Mouse (Mus musculus) fat pad, adult 2 months (tissue): ENCODE measurements at regions not wholly inside any gene's neighbourhood (a gene's known extent, or its start where the extent isn't known, plus 50 kb on each side); places are given as distances from the start of the nearest gene placed in this dataset.

Experiments
- DNase-seq: peaks from one replicate; pipeline ENCODE4 v3.0.0-alpha.2; 2011; ENCODE audit warnings: low read depth, low spot score; ENCODE audit errors: extremely low read depth

DNA sequence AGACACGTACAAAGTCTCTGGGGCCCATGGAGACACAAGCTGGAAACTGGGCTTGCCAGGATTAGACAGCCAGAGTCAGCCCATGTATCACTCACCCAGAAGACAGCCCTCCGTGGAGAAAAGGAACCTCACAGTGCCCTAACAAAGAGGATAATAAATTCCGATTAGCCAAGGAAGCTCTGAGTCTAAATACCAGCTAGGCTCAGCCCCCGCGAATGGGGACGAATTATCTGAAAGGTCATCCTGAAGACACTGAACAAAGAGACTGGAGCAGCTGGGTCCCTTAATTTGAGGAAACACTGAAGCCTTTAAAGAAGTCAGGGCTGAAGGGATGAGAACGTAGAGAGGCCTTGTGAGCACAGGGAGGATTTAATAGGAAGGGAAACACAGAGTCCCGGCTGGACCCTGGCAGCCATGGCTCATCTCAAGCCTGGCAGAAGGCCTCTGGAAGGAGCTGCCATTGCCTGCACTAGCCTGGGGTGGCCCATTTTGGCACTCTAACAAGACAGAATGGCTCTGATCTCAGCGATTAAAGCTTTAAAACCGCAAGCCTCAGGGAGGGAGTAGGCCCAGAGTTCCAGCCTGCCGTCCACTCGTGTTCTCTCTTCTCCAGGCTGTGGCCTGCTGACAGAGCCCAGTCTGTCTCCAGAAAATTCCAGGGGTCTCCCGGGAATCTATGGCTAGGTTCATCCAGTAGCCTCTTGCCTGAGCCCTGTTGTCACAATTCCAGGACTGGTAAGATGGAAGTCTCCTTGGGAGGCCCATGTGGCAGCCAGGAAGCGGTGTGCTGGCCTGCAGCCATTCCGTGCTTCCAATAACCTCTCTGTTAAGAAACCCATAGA, 343.0 kb upstream of the Zfp462 start:
- no peak for DNase-seq

DNA sequence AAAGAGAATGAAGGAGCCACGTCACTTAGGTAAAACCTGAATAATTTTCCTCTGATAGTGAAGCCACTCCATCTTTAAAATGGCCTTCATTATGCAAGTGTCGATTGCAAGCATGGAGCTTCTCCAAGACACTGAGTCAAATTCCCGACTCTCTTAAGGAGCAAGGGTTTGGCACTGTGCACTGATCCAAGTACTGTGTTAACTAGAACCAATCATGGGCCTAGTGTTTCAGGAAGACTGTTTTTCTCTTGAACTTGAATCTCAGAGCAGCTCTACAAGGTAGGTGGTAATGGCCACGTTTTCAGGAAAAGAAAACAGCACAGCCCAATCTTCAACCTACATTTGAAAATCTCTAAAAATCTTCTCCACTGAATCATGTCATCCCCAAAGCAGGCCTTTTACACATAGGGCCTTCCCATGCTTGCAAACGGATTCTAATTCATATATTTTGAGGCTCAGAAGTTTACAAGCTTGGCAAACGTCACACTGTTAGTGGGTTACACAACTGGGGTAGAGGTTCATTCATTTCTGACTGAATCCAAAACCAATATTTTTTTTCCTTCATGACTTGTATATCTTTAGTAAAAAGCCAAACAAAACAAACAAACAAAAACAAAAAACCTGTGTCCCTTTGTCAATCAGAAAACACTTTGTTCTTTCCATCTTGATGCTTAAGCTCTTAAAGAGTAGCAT, 342.2 kb upstream of the Zfp462 start:
- no peak for DNase-seq

DNA sequence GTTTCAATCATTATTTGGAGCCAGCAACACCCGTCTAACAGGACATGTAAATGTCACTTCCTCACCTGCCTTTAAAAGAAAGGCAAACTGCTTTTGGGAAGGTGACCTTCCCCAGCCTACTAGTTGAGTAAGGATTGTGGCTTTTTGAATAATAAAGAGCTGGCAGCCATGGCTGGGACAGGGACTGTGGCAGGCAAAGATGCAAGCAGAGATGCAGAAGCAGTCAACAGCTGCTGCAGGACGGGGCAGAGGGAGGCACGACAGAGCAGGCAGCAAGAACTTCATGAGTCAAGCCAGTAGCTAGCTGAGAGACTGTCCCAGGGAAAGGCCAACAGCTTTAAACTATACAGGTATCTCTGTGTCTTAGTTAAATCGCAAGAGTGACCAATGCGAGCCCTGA, 334.7 kb upstream of the Zfp462 start:
- DNase-seq, result no peak

DNA sequence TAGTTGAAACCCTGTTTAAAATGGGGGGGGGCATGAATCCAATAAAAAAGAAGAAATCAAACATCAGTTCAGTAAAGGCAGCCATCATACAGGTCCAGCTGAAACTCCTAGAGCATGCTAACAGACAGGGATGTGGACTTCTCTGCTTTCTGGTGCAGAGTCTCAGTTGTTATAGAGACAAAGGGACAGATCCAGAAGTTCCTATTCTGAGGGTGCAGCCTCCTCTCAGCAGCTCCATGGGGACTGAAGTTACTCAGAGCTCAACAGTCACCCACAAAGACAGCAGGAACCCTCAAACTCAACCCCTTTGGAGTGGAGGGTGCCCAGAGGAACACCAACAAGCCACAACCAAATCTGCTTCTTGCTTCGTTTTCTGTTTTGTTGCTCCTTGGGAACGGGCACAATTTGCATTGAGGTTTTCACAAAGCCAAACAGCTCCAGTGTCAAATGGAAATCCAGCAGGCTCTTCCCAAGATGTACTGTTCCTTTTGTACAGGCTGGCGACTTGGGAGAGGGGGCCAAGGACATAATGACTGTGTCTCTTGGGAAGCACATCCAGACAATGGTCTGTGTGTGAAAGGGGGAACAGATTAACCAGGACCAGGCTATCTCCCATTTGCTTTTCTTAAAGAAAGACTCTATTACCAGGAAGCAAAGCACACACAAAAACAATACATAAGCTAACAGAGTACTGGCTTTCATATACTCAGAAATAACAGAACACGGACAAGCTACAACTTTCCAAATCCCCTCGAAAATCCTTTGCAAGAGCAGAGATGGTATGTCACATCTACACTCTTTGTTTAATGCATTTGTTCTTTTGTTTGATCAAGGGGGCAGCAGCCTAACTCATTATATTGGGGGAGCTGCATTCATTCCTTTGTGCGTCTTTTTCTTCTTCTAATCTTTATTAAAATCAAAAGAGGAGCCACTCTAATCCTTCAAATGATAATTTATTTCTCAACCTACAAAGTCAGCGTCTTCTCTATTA, 332.6 kb upstream of the Zfp462 start:
- no peak for DNase-seq

DNA sequence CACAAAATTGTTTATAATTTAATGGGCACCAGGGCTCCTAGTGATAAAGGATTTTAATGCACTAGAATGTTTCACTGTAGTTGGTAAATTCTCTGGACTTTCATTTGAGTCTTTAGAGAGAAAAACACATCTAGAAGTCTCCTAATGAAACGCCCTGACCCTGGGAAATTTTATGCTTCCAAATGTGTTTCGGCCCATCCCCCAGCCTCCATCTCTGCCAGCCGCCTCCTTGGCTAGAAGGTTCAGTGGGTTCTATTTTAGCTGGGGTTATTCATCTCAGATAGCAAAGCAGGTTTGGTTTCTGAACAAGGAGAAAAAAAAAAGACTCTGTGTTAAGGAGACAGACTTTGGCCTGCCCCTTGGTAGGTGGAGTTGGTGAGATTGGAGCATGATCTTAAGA, 331.8 kb upstream of the Zfp462 start:
- DNase-seq, result no peak

DNA sequence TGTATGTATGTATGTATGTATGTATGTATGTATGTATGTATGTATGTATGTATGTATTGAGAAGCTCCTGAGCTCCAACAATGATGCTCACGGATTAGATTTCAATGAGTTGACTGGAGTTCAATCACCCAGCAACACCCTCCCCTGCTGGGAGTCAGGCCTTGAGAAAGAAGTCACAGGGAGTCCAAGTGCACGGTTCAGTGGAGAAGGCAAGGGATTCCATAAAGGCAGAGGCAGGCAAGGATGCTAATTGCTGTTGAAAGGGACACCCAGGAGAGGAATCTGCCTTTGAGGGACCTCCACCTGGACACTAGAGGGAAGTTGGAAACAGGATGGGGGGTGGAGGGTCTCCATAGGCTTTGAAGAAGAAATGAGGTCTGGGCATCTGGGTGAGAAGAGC, 331.2 kb upstream of the Zfp462 start:
- DNase-seq, result no peak

DNA sequence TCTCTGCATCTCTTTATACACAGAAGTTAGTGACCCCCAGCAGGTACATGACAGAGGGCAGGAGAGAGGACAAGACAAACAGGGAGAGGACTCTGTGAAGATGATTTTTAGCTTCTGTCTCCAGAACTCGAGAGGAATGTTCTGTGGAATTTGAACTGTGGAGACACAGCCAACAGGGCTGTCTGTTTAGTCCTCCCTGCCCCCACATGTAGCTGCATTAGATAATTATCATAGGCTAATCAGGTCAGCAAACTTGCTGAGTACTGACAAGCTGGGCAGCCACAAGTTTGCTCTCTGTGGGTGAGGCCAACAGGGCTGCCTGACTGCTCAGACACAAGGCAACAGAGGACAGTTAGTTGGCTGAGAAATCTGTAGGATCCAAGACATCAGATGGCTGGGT, 329.0 kb upstream of the Zfp462 start:
- no peak for DNase-seq

DNA sequence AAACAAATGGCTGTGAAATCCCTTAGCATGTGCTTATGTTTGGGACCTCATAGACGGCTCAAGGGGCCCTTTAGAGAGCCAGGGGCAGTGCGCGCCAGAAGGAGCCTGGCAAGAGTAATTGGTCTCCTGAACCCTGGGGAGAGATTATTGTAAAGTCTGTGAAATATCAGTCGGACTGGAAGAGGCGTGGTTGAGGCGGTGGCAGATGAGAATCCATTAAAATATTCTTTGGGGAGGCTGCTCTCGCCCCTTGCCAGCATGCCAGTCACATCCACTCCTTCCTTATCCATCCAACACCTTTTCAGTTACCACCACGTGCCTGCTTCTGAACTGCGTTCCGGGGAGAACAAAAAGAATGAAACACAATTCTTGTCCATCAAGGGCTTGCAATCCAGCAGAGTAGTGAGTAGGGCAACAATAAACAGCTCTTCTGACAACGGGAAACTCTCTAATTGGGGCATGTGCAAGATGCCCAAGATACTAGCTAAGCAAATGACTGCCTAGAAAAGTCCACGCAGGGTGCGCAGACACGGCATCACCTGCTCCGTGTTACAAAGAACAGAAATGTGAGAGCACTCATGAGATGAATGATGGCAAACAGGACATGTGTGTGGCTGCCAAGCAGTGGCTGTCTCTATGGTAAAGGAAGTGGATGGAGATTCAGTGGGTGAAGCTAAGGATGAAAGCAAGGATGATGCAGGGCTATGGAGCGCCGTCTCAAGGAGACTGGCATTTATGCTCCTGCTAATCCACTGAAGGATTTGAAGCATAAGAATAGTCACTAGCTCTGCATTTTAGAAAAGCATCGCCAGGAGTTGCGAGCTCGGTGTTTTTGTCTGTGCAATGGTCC, 320.6 kb upstream of the Zfp462 start:
- DNase-seq, result no peak

DNA sequence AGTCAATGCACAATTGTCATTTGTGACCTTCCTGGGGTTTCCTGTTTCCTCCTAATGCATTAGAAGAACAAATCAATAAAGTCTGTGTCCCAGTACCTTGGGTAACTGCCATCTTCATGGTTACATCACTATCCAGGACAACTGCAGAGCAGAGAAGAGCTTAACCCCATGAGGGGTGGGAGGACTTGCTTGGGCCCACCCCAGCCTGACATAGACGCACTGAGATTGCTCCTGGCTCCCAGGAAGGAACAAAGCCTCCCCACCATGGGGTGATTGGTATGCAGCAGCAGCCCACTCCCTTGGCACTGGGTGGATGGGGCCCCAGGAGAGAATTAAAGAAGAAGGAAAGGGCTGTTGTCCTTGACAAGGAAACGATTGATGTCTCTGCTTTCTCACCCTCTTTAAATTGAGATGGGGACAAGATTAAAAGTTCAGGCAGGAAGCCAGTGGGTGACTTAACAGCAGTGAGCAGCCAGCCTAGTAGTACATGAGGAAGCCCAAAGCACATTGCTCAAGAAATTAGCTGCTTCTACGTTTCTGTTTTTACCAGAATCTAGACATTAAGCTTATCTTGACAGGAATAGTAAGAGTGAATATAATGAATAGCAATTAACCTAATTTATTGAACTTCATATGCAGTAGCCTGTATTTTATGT, 307.7 kb upstream of the Zfp462 start:
- DNase-seq, result peak; percentile 25

DNA sequence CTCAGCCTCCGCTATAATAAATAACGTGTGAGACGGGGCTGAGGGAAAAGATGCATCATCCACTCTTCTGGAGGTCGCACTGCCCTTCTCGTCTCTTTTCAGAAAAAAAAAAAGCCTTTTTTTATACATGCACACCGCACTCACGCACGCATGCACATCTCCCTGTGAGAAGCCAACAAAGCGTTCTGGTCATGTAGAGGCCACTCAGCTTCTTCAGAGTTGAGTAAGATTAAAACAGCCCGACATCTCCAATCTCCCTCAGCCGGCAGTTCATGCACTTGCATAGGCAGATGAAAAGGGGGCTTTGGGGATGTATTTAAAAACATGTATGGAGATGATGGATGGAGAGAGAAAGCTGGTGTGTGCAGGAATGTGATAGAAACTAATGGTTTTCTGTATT, 298.8 kb upstream of the Zfp462 start:
- DNase-seq, result no peak

DNA sequence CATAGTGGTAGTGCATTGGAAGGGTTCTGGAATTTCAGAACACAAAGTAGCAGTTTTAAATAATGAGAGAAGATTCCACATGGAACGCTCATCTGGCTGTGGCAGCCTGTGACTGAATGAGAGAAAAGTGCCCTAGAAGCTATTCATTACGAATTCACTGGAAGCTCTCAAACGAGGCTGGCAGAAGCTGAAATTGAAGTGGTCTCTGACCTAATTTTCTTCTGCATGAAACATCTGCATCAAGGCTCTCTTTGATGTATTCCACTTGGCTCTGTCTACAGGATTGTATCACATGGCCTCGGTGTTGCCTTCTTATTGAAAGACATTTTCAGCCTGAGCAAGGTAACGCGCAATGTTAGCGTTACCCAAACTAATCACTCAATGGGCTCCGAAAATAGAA, 298.4 kb upstream of the Zfp462 start:
- no peak for DNase-seq

DNA sequence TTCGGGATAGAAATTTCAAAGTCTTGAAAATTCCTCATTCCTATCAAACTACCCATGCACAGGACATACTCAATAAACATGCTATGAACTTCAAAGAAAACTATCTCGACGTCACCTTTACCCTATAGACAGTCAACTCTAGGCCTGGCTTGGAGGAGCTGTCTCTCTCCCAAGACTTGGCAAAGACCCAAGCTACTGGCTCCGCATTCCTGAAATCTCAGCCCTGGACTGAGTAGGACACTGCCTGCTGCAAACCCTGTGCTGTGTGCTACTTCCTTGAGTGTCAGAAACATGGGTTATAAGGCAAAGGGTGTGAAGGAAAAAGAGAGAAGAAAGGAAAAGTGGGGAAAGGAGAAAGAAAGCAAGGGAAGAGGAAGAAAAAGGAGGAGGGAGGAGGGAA, 296.6 kb upstream of the Zfp462 start:
- DNase-seq, result no peak

DNA sequence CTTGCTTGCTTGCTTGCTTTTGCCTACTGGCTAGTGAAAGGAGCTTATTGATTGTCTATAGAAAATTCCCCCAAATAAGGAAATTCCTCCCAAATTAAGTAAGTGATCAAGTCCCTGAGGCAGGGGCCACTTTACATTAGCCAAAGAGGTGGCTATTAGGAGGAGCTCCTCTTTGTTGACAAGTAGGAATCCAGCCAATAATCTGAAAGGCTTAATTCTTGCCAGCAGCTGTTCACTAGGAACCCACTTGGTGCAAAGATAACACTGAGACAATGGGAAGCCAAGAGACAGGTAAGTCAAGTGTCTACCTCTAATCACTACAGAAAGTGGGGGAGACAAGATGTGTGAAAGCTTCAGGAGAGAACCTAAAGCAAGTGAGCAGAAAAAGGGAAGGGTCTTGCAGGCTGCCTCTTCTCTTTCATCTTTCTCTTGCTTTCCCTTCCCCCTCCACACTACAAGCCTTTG, 293.2 kb upstream of the Zfp462 start:
- DNase-seq, result no peak

DNA sequence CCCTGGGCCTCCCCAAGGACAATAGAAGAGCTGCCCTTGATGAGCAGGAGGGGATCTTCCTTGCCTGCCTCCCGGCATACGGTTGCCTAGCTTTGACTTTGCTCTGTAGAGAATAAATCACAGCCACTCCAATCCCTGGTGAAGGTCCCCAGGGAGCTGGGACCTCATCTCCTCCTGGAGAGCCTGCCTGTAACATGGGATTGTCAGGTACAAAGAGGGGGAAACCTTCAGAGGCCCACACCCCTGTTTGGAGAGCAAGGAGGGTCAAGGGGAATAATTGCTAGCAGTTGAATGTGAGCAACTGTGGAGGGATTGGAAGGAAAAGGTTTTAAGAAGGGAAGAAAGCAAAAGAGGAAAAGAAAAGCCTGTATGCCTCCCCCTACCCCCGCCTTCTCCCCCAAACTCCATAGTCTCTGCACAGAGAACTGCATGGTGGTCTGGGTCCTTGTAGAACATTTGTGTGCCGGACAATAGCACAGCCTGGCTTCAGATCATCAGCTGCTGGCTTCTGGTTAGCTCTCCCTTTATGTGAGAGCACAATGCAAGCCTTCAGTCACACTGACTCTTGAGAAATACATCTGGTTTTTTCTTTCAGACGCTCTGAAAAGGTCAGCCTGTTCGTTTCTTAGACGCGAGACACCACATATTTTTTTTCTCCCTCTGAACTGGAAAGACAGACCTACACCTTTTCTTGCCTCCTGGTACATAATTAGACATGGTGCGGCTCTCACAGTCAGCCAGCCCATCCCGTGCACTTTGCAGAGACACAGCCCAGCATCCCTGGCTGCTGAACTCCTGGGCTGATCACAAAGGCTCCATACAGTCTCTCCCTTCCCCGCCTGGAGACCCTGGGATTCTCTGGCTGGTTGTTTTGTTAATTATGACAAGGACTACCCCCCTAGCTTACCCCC, 292.5 kb upstream of the Zfp462 start:
- DNase-seq, result no peak

DNA sequence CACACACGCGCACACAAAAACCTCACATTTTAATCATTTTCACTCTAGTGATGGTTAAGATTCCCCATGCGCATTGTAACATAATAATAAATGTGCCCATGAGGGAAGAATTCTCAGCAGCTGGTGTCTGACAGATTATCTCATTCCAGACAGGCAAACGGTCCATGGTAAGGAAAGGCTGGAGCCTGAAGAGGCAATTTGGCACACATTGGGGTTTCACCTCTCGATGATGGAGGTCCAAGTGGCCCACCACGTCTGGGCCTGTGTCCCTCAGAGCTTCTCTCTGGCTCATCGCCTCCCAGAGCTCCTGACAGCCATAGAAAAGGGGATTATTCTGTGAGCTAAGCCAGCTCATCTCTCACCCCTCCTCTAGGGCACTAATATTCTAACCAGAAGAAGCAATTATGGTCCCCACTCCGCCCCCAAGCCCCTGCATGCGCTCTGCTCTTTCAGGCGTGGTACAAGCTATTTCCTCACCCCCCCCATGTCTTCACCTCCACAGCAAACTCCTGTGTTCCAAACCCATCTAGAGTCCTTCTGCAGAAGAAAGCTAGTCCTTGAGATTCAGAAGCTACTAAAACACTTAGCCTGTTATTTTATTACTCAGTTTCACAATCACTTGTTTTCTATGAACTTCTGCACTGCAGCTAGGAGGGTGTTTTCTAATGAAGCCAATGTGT, 291.6 kb upstream of the Zfp462 start:
- no peak for DNase-seq
